Mouse (Mus musculus): ENCODE measurements around the gene Gpbar1. TPM values are rescaled to one million over a fixed set of nuclear protein-coding genes. Genes with fewer than 3 reads are reported as not detected.
A peak's percentile ranks its signal among the peaks of the same experiment; 100 is the strongest.

Gpbar1 gene
- total RNA-seq, 1 experiment, result 0.45 TPM

DNA sequence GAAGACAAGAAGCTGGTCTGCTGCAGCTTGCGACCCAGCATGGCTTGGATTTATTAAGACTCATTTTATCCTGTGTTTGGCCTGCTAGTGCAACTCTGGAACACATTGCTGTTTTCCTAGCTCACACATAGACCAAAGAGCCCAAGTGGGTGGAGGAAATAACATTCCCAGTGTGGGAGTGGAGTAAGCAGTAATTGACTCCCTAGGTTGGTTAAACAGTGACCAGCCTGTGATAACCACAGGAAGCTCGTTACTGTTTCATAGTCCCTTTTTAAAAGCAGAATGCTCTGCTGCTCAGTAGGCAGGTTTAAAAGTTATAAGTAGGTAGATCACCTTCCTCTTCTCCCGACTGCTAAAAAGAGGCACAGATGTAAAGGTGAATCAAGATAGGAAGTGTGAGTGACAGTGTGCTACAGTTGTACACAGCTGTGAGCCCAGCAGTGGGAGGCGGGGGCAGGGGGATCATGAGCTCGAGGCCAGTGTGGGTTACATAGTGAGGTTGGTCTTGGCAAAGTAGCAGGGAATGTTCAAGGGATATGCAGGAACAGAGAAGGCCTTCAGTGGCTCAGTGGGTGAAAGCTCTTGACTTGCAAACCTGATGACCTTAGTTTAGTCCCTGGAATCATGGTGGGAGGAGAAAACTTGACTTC is 28.9 kb upstream of the Gpbar1 start:
- peaks cover 11% of the 10 kb centered on the region for H3K36me3 ChIP-seq (ENCODE audit: control insufficient read depth, insufficient read depth, low read length, poor library complexity, severe bottlenecking)
- no peak overlapping the region for H3K9ac ChIP-seq (ENCODE audit: insufficient read depth, low read depth, low read length, poor library complexity, severe bottlenecking)
- H3K4me3 ChIP-seq (ENCODE audit: insufficient read depth in 1 of 2, low read depth in 1 of 2, low read length in 2 of 2, poor library complexity in 1 of 2, severe bottlenecking in 1 of 2), result no peak overlapping the region
- no peak for DNase-seq (ENCODE audit: low read depth, low spot score)
- H3K4me1 ChIP-seq (ENCODE audit: control insufficient read depth in 2 of 2, insufficient read depth in 2 of 2, low read length in 2 of 2, poor library complexity in 1 of 2), result peaks cover 1 to 9% of the 10 kb centered on the region in 2 experiments; a peak in 2 of 4 replicates
- H3K27ac ChIP-seq (ENCODE audit: insufficient read depth, low read depth, low read length, poor library complexity, severe bottlenecking), result no peak overlapping the region; the same call in 1 of the 2 replicates
- H3K9me3 ChIP-seq (ENCODE audit: control insufficient read depth, insufficient read depth, low read depth, low read length), result no peaks in the 10 kb centered on the region
- in situ Hi-C loops (cut with MboI; ENCODE audit: low sequenced_read_pairs in 2 of 2, unreplicated experiment in 2 of 2), result no loop called here
- TF ChIP-seq CHD2 (IDR thresholded peaks at IDR 0.05; ENCODE audit: low read depth, low read length) (no peak), ZC3H11A (IDR thresholded peaks at IDR 0.05; ENCODE audit: borderline replicate concordance, low read depth, low read length) (no peak), MAFK (IDR thresholded peaks at IDR 0.05; ENCODE audit: insufficient read depth, low read depth, low read length) (no peak), ZNF384 (IDR thresholded peaks at IDR 0.05; ENCODE audit: low read depth, low read length) (no peak), HCFC1 (IDR thresholded peaks at IDR 0.05; ENCODE audit: borderline replicate concordance, insufficient read depth, low read length) (no peak)

DNA sequence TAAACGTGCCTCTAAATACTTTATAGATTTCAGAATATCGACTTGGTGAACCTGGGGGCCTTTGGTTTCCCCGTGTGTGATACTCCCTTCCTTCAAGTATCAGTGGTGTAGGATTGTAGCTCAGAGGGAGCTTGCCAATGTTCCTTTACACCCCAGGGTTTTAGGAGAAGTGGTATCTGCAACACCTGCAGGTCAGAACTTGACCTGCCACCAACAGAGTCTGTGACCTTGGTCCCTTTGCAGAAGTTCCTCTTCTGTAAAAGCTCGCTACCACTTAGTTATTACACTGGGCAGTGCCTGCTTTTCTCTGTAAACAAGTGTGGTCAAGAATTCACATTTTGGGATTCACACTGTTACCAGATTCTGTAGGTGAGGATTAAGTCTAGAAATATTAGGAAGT is 28.3 kb upstream of the Gpbar1 start:
- Histone ChIP-seq H3K27ac (ENCODE audit: insufficient read depth, low read depth, low read length, poor library complexity, severe bottlenecking) (no peak overlapping the region), H3K4me3 (ENCODE audit: insufficient read depth in 1 of 2, low read depth in 1 of 2, low read length in 2 of 2, poor library complexity in 1 of 2, severe bottlenecking in 1 of 2) (no peak overlapping the region), H3K4me1 (ENCODE audit: control insufficient read depth in 2 of 2, insufficient read depth in 2 of 2, low read length in 2 of 2, poor library complexity in 1 of 2) (peaks cover 0 to 9% of the 10 kb centered on the region in 2 experiments; a peak in 2 of 4 replicates), H3K36me3 (ENCODE audit: control insufficient read depth, insufficient read depth, low read length, poor library complexity, severe bottlenecking) (peaks cover 11% of the 10 kb centered on the region), H3K9me3 (ENCODE audit: control insufficient read depth, insufficient read depth, low read depth, low read length) (no peaks in the 10 kb centered on the region), H3K9ac (ENCODE audit: insufficient read depth, low read depth, low read length, poor library complexity, severe bottlenecking) (no peak overlapping the region)
- TF ChIP-seq CHD2 (IDR thresholded peaks at IDR 0.05; ENCODE audit: low read depth, low read length) (no peak), ZC3H11A (IDR thresholded peaks at IDR 0.05; ENCODE audit: borderline replicate concordance, low read depth, low read length) (no peak), ZNF384 (IDR thresholded peaks at IDR 0.05; ENCODE audit: low read depth, low read length) (no peak), HCFC1 (IDR thresholded peaks at IDR 0.05; ENCODE audit: borderline replicate concordance, insufficient read depth, low read length) (no peak), MAFK (IDR thresholded peaks at IDR 0.05; ENCODE audit: insufficient read depth, low read depth, low read length) (no peak)
- no peak for DNase-seq (ENCODE audit: low read depth, low spot score)
- in situ Hi-C loops (cut with MboI; ENCODE audit: low sequenced_read_pairs in 2 of 2, unreplicated experiment in 2 of 2), result no loop called here

DNA sequence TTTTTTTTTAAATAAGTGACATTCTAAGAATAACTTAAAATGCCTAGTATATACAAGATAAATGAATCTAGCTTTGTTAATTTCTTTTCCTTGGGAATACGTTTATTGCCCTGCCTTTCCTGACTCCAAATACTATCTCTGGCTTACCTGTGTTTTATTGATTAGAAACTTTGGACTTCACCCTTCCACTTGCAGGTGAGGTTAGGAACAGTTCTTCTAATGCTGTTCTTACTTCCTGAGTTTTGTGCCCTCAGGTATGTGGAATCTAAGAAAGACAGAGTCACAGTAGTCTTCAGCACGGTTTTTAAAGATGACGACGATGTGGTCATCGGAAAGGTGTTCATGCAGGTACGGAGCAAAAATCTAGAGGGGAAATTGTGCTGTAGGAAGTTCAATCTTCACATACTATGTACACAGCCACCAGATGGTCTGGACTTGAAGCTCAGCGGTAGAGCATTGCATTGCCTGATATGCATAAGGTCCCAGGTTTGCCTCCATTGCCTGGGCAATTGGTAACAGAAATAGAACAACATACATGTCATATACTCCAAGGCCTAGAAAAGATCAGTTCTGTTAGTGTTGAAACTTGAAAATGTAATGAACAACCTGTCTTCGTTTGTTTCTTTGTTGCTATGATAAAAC is 22.5 kb upstream of the Gpbar1 start:
- H3K36me3 ChIP-seq (ENCODE audit: control insufficient read depth, insufficient read depth, low read length, poor library complexity, severe bottlenecking), result peaks cover 28% of the 10 kb centered on the region
- H3K27ac ChIP-seq (ENCODE audit: insufficient read depth, low read depth, low read length, poor library complexity, severe bottlenecking), result peak overlapping the region; percentile 85; the same call in 1 of the 2 replicates
- no peaks in the 10 kb centered on the region for H3K9me3 ChIP-seq (ENCODE audit: control insufficient read depth, insufficient read depth, low read depth, low read length)

DNA sequence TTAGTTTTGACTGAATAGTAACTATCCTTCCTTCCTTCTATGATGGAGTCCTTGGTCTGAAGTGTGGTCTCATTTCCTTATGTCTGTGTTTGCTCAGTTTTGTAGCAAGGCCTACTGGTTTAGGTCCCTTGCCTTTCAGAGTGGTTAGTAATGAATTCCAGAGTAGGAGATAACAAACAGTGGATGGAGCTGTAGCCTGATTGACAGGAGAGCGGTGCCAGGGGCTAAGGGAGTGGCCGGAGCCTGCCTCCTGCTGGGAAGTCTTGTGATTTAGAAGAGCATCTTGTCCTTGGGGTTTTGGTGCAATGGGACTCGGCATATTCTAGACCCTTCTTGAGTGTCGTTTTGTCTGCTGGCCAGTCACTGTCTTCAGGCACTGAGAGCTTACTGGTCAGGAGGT is 21.6 kb upstream of the Gpbar1 start:
- peaks cover 23% of the 10 kb centered on the region for H3K36me3 ChIP-seq (ENCODE audit: control insufficient read depth, insufficient read depth, low read length, poor library complexity, severe bottlenecking)
- no peak overlapping the region for H3K4me3 ChIP-seq (ENCODE audit: insufficient read depth in 1 of 2, low read depth in 1 of 2, low read length in 2 of 2, poor library complexity in 1 of 2, severe bottlenecking in 1 of 2)
- in situ Hi-C loops (cut with MboI; ENCODE audit: low sequenced_read_pairs in 2 of 2, unreplicated experiment in 2 of 2), result no loop called here
- TF ChIP-seq HCFC1 (IDR thresholded peaks at IDR 0.05; ENCODE audit: borderline replicate concordance, insufficient read depth, low read length), result no peak
- TF ChIP-seq ZNF384 (IDR thresholded peaks at IDR 0.05; ENCODE audit: low read depth, low read length), result no peak
- TF ChIP-seq MAFK (IDR thresholded peaks at IDR 0.05; ENCODE audit: insufficient read depth, low read depth, low read length), result no peak
- no peak for TF ChIP-seq CHD2 (IDR thresholded peaks at IDR 0.05; ENCODE audit: low read depth, low read length)
- TF ChIP-seq ZC3H11A (IDR thresholded peaks at IDR 0.05; ENCODE audit: borderline replicate concordance, low read depth, low read length), result no peak
- peaks cover 2 to 13% of the 10 kb centered on the region in 2 experiments; a peak in 3 of 4 replicates for H3K4me1 ChIP-seq (ENCODE audit: control insufficient read depth in 2 of 2, insufficient read depth in 2 of 2, low read length in 2 of 2, poor library complexity in 1 of 2)
- no peak overlapping the region for H3K9ac ChIP-seq (ENCODE audit: insufficient read depth, low read depth, low read length, poor library complexity, severe bottlenecking)
- DNase-seq (ENCODE audit: low read depth, low spot score), result peak; percentile 64
- H3K27ac ChIP-seq (ENCODE audit: insufficient read depth, low read depth, low read length, poor library complexity, severe bottlenecking), result peak overlapping the region; percentile 85
- no peaks in the 10 kb centered on the region for H3K9me3 ChIP-seq (ENCODE audit: control insufficient read depth, insufficient read depth, low read depth, low read length)

More for the DNA sequence above, 22.5 kb upstream of the Gpbar1 start:
- in situ Hi-C loops (cut with MboI; ENCODE audit: low sequenced_read_pairs in 2 of 2, unreplicated experiment in 2 of 2), result no loop called here
- Histone ChIP-seq H3K9ac (ENCODE audit: insufficient read depth, low read depth, low read length, poor library complexity, severe bottlenecking) (no peak overlapping the region), H3K4me1 (ENCODE audit: control insufficient read depth in 2 of 2, insufficient read depth in 2 of 2, low read length in 2 of 2, poor library complexity in 1 of 2) (peaks cover 2 to 13% of the 10 kb centered on the region in 2 experiments; a peak in 3 of 4 replicates), H3K4me3 (ENCODE audit: insufficient read depth in 1 of 2, low read depth in 1 of 2, low read length in 2 of 2, poor library complexity in 1 of 2, severe bottlenecking in 1 of 2) (no peak overlapping the region)
- DNase-seq (ENCODE audit: low read depth, low spot score), result no peak
- no peak for TF ChIP-seq MAFK (IDR thresholded peaks at IDR 0.05; ENCODE audit: insufficient read depth, low read depth, low read length)
- no peak for TF ChIP-seq CHD2 (IDR thresholded peaks at IDR 0.05; ENCODE audit: low read depth, low read length)
- no peak for TF ChIP-seq ZNF384 (IDR thresholded peaks at IDR 0.05; ENCODE audit: low read depth, low read length)
- no peak for TF ChIP-seq ZC3H11A (IDR thresholded peaks at IDR 0.05; ENCODE audit: borderline replicate concordance, low read depth, low read length)
- no peak for TF ChIP-seq HCFC1 (IDR thresholded peaks at IDR 0.05; ENCODE audit: borderline replicate concordance, insufficient read depth, low read length)

Data from ES-E14 (cell line).